Mouse (Mus musculus) urinary bladder, postnatal 10 days (tissue): ENCODE data around the gene Atcay.
"Not testable (repeated sequence)": the region's sequence is repeated elsewhere in the genome, so short reads cannot be mapped to it uniquely, and the experiment has no call there.

ENCODE experiments used
- DNase-seq: peaks from one replicate; pipeline ENCODE4 v3.0.0; 2022; ENCODE audit warnings: low spot score

Gene Atcay

DNA sequence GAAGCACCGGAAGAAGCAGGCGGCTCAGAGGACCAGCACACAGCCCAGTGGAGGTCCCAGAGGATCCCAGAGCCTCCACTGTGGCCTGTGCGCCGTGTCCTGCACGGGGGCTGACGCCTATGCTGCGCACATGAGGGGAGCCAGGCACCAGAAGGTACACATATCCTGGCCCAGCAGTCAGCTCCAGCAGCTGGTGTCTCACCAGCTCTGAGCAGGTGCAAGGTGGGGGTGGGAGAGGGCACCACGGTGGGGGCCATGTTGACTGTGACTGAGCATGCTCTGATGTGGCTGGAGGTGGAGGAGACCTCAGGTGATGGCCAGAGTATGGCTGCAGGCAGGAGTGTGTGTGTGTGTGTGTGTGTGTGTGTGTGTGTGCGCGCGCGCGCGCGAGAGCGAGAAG is 11.4 kb upstream of the Atcay start:
- DNase-seq = no peak

- DNase-seq = no peak
These were observed 10.2 kb upstream of the Atcay start for GRCm38 (mm10) chr10:81240876-81241275.

GRCm38 (mm10) chr10:81238618-81239017 is 8.0 kb upstream of the Atcay start:
- no peak for DNase-seq

GRCm38 (mm10) chr10:81236471-81237268 is 6.0 kb upstream of the Atcay start:
- no peak for DNase-seq

DNA sequence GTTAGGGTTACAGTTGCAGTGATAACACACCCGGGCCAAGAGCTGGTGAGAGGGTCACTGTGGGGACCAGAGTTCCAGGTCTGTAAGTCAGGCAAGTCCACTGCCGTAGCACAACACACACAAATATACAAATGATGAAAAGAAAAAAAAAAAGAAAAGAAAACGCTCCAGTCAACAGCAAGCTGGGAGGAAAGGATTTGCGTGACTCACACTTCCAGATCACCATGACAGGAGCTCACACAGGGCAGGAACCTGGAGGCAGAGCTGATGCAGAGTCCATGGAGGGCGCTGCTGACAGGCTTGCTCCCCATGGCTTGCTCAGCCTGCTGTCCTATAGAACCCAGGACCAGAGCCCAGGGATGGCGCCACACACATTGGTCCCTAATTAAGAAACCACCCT is 3.6 kb upstream of the Atcay start:
- DNase-seq = no peak

DNA sequence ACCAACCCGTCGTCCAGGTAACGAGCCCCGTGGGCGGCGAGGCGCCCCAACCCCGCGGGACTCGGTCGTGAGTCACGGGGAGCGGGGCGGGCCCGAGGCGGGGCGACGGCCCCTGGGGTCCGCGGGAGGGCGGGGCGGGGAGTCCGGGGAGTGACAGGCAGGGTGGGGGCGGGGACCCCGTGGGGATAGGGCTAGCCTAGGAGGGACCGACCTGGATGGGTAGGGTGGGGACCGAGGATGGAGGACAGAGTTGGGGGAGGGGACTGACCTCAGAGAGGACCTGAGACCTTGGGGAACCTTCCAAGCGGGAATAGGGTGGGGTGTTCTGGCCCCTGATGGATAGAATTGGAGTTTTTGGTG is 2.6 kb upstream of the Atcay start:
- DNase-seq = no peak

DNA sequence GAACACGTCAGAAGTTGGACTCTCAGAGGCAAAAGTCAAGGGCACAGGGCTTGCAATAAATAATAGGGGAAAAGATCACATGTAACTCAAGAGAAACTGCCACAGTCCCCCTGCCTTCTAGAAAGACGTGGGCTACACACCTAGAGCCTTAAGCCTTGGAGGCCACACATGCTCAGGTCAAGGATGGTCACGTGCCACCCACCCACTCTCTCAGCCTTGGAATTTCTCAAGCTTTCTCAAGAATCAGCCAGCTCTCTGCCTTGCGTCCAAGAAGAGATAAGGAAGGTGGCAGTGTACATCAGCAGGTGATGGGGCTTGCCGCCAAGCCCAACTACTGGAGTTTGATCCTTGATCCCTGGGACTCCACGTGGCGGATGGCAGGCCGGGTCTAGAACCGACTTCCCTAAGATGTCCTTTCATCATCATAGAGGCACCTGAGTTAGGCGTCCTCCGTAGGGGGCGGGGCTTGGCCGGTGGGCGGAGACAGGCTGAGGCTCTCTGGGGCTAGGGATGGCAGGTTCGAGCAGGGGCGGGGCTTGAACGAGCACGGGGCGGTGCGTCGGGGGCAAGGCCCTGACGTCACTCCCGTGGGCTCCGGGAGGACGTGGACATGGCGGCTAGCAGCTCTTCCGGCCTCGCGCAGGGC is 2.1 kb upstream of the Atcay start, which contains the start of gene Zfr2:
Gene Zfr2 (plus strand): TSS at position 576 of the 646 bp plus-strand sequence.
- DNase-seq = peak; percentile 81

- no peak for DNase-seq
These were observed 803 bp upstream of the Atcay start for GRCm38 (mm10) chr10:81231436-81231835.

- DNase-seq = no peak
These were observed 747 bp downstream of the Atcay start for GRCm38 (mm10) chr10:81229735-81230437.

- not testable (repeated sequence) for DNase-seq
These were observed 6.9 kb downstream of the Atcay start for GRCm38 (mm10) chr10:81223731-81224130.

DNA sequence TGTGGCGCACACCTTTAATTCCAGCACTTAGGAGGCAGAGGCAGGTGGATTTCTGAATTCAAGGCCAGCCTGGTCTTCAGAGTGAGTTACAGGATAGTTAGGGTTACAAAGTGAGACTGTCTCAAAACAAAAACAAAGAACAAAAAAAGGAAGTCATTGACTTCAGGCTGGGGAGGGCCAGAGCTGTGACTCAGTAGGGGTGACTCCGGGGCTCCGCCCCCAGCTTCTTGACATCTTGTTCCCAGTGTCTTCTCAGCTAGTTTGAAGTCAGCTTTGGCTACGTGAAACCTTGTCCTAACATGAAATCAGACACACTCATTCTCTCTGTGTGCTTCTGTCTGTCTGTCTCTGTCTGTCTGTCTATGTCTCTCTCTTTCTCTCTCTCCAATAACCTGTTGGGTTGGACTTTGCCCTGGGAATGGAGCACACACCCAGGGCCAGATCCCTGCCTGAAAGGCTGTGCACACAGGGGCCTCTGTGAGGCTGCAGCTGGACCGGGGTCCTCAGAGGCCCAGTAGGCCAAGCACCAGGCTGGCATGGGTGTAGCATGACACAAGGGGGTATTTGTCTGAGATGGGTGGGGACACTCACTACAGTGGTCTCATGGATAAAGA is 9.1 kb downstream of the Atcay start:
- no peak for DNase-seq

DNA sequence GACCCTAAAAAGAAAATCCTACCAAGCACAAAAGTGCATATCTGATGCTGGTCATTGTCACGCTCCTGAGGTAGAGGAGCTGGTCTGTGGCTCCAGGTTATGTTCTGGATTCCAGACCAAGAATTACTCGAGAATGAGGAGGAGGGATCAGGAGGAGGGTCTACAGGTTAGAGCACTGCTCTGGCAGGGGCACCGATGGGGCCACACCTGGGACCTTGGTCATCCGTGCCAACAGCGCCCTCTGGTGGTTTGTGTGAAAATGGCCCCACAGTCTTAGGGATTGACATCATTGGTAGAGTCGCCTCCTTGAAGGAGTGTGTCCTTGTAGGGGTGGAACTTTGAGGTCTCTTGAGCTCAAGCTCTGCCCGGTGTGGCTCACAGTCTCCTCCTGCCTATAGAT is 12.7 kb downstream of the Atcay start:
- peak; percentile 55 for DNase-seq

DNA sequence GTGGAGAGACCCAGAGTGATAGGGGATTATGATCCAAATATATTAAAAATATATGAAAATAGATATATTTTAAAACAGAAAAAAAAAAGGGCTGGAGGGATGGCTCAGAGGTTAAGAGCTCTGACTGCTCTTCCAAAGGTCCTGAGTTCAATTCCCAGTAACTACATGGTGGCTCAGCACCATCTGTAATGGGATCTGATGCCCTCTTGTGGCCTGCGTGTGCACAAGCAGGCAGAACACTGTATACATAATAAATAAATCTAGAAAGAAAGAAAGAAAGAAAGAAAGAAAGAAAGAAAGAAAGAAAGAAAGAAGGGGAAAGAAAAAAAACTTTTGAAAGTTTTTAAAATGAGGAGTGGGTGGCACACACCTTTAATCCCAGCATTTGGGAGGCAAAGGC is 13.4 kb downstream of the Atcay start:
- DNase-seq = not testable (repeated sequence)

GRCm38 (mm10) chr10:81216810-81217209 is 13.8 kb downstream of the Atcay start:
- no peak for DNase-seq

- no peak for DNase-seq
These were observed 14.4 kb downstream of the Atcay start for GRCm38 (mm10) chr10:81216260-81216659.

- DNase-seq = no peak
These were observed 20.5 kb downstream of the Atcay start for GRCm38 (mm10) chr10:81210154-81210553.

- no peak for DNase-seq
These were observed 26.5 kb downstream of the Atcay start for GRCm38 (mm10) chr10:81204137-81204536.

GRCm38 (mm10) chr10:81202978-81203720 is 27.5 kb downstream of the Atcay start:
- DNase-seq = no peak

- DNase-seq = no peak
These were observed 28.6 kb downstream of the Atcay start, which contains the start of gene Nmrk2 for GRCm38 (mm10) chr10:81201807-81202758. TSS of gene Nmrk2 (minus strand) at chr10:81202051.

GRCm38 (mm10) chr10:81200605-81201287 is 29.9 kb downstream of the Atcay start:
- no peak for DNase-seq
